Mouse (Mus musculus): ENCODE results near the gene Zfp219. TPM values are rescaled to one million over a fixed set of nuclear protein-coding genes. Genes with fewer than 3 reads are reported as not detected.
"Not testable (repeated sequence)": the region's sequence is repeated elsewhere in the genome, so short reads cannot be mapped to it uniquely, and the experiment has no call there.

The Zfp219 gene
- polyA plus RNA-seq, 1 experiment, result 17.6 TPM

GRCm38 (mm10) chr14:52045966-52046565, 25.5 kb upstream of the Zfp219 start:
- Histone ChIP-seq H3K27me3 (ENCODE audit: control insufficient read depth, insufficient read depth, insufficient read length) (peaks cover 6% of the 10 kb centered on the region), H3K79me3 (ENCODE audit: low read depth) (no peaks in the 10 kb centered on the region), H3K36me3 (ENCODE audit: control insufficient read depth, insufficient read depth) (no peaks in the 10 kb centered on the region), H3K4me3 (ENCODE audit: insufficient read depth, poor library complexity, severe bottlenecking) (no peak overlapping the region), H3ac (ENCODE audit: control insufficient read depth, insufficient read length, low read depth) (no peak overlapping the region), H3K79me2 (ENCODE audit: control insufficient read depth, insufficient read depth) (no peaks in the 10 kb centered on the region)
- TF ChIP-seq CEBPB (IDR thresholded peaks at IDR 0.05; ENCODE audit: low read depth) (no peak), FOSL1 (IDR thresholded peaks at IDR 0.05; ENCODE audit: insufficient read depth, low read length, poor library complexity, severe bottlenecking) (no peak), CTCF (IDR thresholded peaks at IDR 0.05; ENCODE audit: control insufficient read depth, insufficient read depth, insufficient read length) (no peak), MAX (IDR thresholded peaks at IDR 0.05) (no peak), MYOG (IDR thresholded peaks at IDR 0.05; ENCODE audit: control insufficient read depth, extremely low read depth, insufficient read length) (no peak), MYOD1 (IDR thresholded peaks at IDR 0.05; ENCODE audit: control insufficient read depth, insufficient read length, low read depth) (no peak), USF1 (IDR thresholded peaks at IDR 0.05; ENCODE audit: low read depth) (no peak)

DNA sequence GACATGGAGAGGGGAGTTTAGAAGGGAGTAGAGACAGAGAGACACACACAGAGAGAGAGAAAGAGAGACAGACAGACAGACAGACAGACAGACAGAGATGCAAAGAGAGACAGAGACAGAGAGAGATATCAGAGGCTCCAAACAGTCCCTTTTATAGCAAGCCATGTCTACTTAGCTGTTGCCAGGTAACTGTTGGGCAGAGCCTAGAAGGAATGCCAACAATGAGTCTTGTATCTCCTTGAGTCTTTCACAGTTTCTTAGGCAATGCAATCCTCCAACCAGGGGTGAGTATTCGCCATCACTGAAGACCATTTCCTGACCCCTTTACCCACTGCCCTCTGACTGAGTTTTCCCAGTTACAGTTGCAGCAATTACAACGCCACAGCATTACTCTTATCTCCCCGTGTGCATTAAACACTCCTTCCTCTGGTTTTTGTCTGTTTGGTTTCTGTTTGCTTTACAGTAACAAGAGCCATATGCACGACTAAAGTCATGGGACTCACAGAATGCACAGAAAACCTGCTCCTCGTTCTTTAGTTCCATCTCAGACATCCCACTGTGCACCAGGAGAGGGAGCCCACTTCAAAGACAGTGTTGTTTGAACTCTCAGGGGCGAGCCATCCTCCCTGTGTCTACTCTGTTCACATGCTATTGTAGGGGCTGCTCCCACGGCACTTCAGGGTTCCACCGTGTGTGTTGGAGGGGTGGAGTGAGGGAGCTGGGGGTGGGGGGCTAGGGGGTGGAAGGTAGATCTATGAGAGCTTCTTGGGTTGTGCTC, 24.6 kb upstream of the Zfp219 start:
- peaks cover 6% of the 10 kb centered on the region for H3K27me3 ChIP-seq (ENCODE audit: control insufficient read depth, insufficient read depth, insufficient read length)
- H3K36me3 ChIP-seq (ENCODE audit: control insufficient read depth, insufficient read depth), result no peaks in the 10 kb centered on the region
- no peak overlapping the region for H3K4me3 ChIP-seq (ENCODE audit: insufficient read depth, poor library complexity, severe bottlenecking)
- H3K79me2 ChIP-seq (ENCODE audit: control insufficient read depth, insufficient read depth), result no peaks in the 10 kb centered on the region
- no peak overlapping the region for H3ac ChIP-seq (ENCODE audit: control insufficient read depth, insufficient read length, low read depth)
- TF ChIP-seq FOSL1 (IDR thresholded peaks at IDR 0.05; ENCODE audit: insufficient read depth, low read length, poor library complexity, severe bottlenecking) (no peak), MYOD1 (IDR thresholded peaks at IDR 0.05; ENCODE audit: control insufficient read depth, insufficient read length, low read depth) (no peak), MYOG (IDR thresholded peaks at IDR 0.05; ENCODE audit: control insufficient read depth, extremely low read depth, insufficient read length) (no peak), CEBPB (IDR thresholded peaks at IDR 0.05; ENCODE audit: low read depth) (no peak), MAX (IDR thresholded peaks at IDR 0.05) (no peak), USF1 (IDR thresholded peaks at IDR 0.05; ENCODE audit: low read depth) (no peak), CTCF (IDR thresholded peaks at IDR 0.05; ENCODE audit: control insufficient read depth, insufficient read depth, insufficient read length) (no peak)
- no peaks in the 10 kb centered on the region for H3K79me3 ChIP-seq (ENCODE audit: low read depth)

- Histone ChIP-seq H3K4me3 (ENCODE audit: insufficient read depth, poor library complexity, severe bottlenecking) (no peak overlapping the region), H3K36me3 (ENCODE audit: control insufficient read depth, insufficient read depth) (no peaks in the 10 kb centered on the region), H3ac (ENCODE audit: control insufficient read depth, insufficient read length, low read depth) (no peak overlapping the region), H3K79me3 (ENCODE audit: low read depth) (no peaks in the 10 kb centered on the region), H3K79me2 (ENCODE audit: control insufficient read depth, insufficient read depth) (no peaks in the 10 kb centered on the region), H3K27me3 (ENCODE audit: control insufficient read depth, insufficient read depth, insufficient read length) (peaks cover 9% of the 10 kb centered on the region)
- TF ChIP-seq MYOD1 (IDR thresholded peaks at IDR 0.05; ENCODE audit: control insufficient read depth, insufficient read length, low read depth) (no peak), CEBPB (IDR thresholded peaks at IDR 0.05; ENCODE audit: low read depth) (no peak), USF1 (IDR thresholded peaks at IDR 0.05; ENCODE audit: low read depth) (no peak), MAX (IDR thresholded peaks at IDR 0.05) (no peak), FOSL1 (IDR thresholded peaks at IDR 0.05; ENCODE audit: insufficient read depth, low read length, poor library complexity, severe bottlenecking) (no peak), CTCF (IDR thresholded peaks at IDR 0.05; ENCODE audit: control insufficient read depth, insufficient read depth, insufficient read length) (no peak), MYOG (IDR thresholded peaks at IDR 0.05; ENCODE audit: control insufficient read depth, extremely low read depth, insufficient read length) (no peak)
Observed at GRCm38 (mm10) chr14:52043446-52043845, 22.9 kb upstream of the Zfp219 start.

DNA sequence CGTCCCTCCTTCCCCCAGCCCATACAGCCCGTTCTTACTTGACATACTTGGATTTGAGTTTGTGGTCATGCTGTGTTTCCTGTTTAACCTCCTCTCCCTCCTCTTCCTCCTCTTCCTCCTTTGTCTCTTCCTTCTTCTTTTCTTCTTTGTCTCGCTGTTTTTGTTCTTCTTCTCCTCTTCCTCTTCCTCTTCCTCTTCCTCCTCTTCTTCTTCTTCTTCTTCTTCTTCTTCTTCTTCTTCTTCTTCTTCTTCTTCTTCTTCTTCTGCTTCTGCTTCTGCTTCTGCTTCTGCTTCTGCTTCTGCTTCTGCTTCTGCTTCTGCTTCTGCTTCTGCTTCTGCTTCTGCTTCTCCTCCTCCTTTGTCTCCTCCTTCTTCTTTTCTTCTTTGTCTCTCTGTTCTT, 21.8 kb upstream of the Zfp219 start, which contains the start of gene Olfr221:
TSS of gene Olfr221 (minus strand) at position 101 of the 400 bp plus-strand sequence.
- not testable (repeated sequence) for H3ac ChIP-seq (ENCODE audit: control insufficient read depth, insufficient read length, low read depth); H3K79me3 ChIP-seq (ENCODE audit: low read depth); H3K27me3 ChIP-seq (ENCODE audit: control insufficient read depth, insufficient read depth, insufficient read length); H3K36me3 ChIP-seq (ENCODE audit: control insufficient read depth, insufficient read depth); H3K4me3 ChIP-seq (ENCODE audit: insufficient read depth, poor library complexity, severe bottlenecking); H3K79me2 ChIP-seq (ENCODE audit: control insufficient read depth, insufficient read depth)

- H3ac ChIP-seq (ENCODE audit: control insufficient read depth, insufficient read length, low read depth), result no peak overlapping the region
- peaks cover 9% of the 10 kb centered on the region for H3K27me3 ChIP-seq (ENCODE audit: control insufficient read depth, insufficient read depth, insufficient read length)
- no peak overlapping the region for H3K4me3 ChIP-seq (ENCODE audit: insufficient read depth, poor library complexity, severe bottlenecking)
- H3K79me3 ChIP-seq (ENCODE audit: low read depth), result no peaks in the 10 kb centered on the region
- TF ChIP-seq CEBPB (IDR thresholded peaks at IDR 0.05; ENCODE audit: low read depth), result no peak
- no peak for TF ChIP-seq CTCF (IDR thresholded peaks at IDR 0.05; ENCODE audit: control insufficient read depth, insufficient read depth, insufficient read length)
- H3K36me3 ChIP-seq (ENCODE audit: control insufficient read depth, insufficient read depth), result no peaks in the 10 kb centered on the region
- H3K79me2 ChIP-seq (ENCODE audit: control insufficient read depth, insufficient read depth), result no peaks in the 10 kb centered on the region
Observed at GRCm38 (mm10) chr14:52039332-52039731, 18.8 kb upstream of the Zfp219 start.

DNA sequence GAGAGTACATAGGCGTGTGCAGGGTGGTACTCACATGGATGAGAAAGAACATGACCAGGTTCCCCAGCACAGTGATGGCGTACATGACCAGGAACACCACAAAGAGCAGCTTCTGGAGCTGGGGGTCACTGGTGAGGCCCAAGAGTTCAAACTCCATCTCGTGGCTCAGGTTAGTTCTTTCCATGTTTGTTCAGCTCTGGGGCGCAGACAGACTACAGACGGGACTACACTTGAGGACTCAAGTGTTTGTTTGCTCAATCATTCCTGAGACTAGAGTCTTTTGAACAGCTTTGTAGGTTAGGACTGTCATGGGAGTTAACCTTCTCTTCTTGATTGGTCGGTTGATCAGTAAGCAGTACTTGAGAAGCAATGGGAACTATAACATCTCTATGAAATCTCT, 15.4 kb upstream of the Zfp219 start:
- TF ChIP-seq USF1 (IDR thresholded peaks at IDR 0.05; ENCODE audit: low read depth), result no peak
- no peak for TF ChIP-seq MYOD1 (IDR thresholded peaks at IDR 0.05; ENCODE audit: control insufficient read depth, insufficient read length, low read depth)
- TF ChIP-seq MAX (IDR thresholded peaks at IDR 0.05), result no peak
- TF ChIP-seq MYOG (IDR thresholded peaks at IDR 0.05; ENCODE audit: control insufficient read depth, extremely low read depth, insufficient read length), result no peak
- no peak for TF ChIP-seq CTCF (IDR thresholded peaks at IDR 0.05; ENCODE audit: control insufficient read depth, insufficient read depth, insufficient read length)
- TF ChIP-seq FOSL1 (IDR thresholded peaks at IDR 0.05; ENCODE audit: insufficient read depth, low read length, poor library complexity, severe bottlenecking), result no peak
- TF ChIP-seq CEBPB (IDR thresholded peaks at IDR 0.05; ENCODE audit: low read depth), result no peak
- H3K79me2 ChIP-seq (ENCODE audit: control insufficient read depth, insufficient read depth), result no peaks in the 10 kb centered on the region
- no peaks in the 10 kb centered on the region for H3K36me3 ChIP-seq (ENCODE audit: control insufficient read depth, insufficient read depth)
- H3K79me3 ChIP-seq (ENCODE audit: low read depth), result no peaks in the 10 kb centered on the region
- H3ac ChIP-seq (ENCODE audit: control insufficient read depth, insufficient read length, low read depth), result no peak overlapping the region
- peaks cover 3% of the 10 kb centered on the region for H3K27me3 ChIP-seq (ENCODE audit: control insufficient read depth, insufficient read depth, insufficient read length)
- no peak overlapping the region for H3K4me3 ChIP-seq (ENCODE audit: insufficient read depth, poor library complexity, severe bottlenecking)
